Mouse (Mus musculus): ENCODE results near the gene Rangrf.
A peak's percentile ranks its signal among the peaks of the same experiment; 100 is the strongest.
"Not testable (repeated sequence)": the region's sequence is repeated elsewhere in the genome, so short reads cannot be mapped to it uniquely, and the experiment has no call there.

Rangrf gene

GRCm38 (mm10) chr11:68946001-68946400 lies 29.0 kb downstream of the Rangrf start:
- no peak for DNase-seq (ENCODE audit: low spot score)

GRCm38 (mm10) chr11:68945245-68945644 lies 29.7 kb downstream of the Rangrf start:
- DNase-seq (ENCODE audit: low spot score): no peak

GRCm38 (mm10) chr11:68942731-68943130 lies 32.3 kb downstream of the Rangrf start:
- DNase-seq (ENCODE audit: low spot score): no peak

GRCm38 (mm10) chr11:68940516-68940915 lies 34.5 kb downstream of the Rangrf start:
- DNase-seq (ENCODE audit: low spot score): no peak

GRCm38 (mm10) chr11:68939451-68940304 lies 35.3 kb downstream of the Rangrf start:
- peak; percentile 80 for DNase-seq (ENCODE audit: low spot score)

GRCm38 (mm10) chr11:68936951-68937350 lies 38.0 kb downstream of the Rangrf start:
- not testable (repeated sequence) for DNase-seq (ENCODE audit: low spot score)

GRCm38 (mm10) chr11:68933885-68934507 lies 41.0 kb downstream of the Rangrf start:
- DNase-seq (ENCODE audit: low spot score): no peak

GRCm38 (mm10) chr11:68929947-68930346 lies 45.0 kb downstream of the Rangrf start:
- no peak for DNase-seq (ENCODE audit: low spot score)

GRCm38 (mm10) chr11:68926981-68927380 lies 48.0 kb downstream of the Rangrf start, which contains the start of gene Odf4:
TSS of gene Odf4 (minus strand) at chr11:68927081.
- DNase-seq (ENCODE audit: low spot score): no peak

GRCm38 (mm10) chr11:68924749-68925148 lies 50.2 kb downstream of the Rangrf start:
- DNase-seq (ENCODE audit: low spot score): no peak

GRCm38 (mm10) chr11:68923191-68923590 lies 51.8 kb downstream of the Rangrf start:
- no peak for DNase-seq (ENCODE audit: low spot score)
